30 mouse cellular contexts compared by ENCODE assay signal in the genomic region with DNA sequence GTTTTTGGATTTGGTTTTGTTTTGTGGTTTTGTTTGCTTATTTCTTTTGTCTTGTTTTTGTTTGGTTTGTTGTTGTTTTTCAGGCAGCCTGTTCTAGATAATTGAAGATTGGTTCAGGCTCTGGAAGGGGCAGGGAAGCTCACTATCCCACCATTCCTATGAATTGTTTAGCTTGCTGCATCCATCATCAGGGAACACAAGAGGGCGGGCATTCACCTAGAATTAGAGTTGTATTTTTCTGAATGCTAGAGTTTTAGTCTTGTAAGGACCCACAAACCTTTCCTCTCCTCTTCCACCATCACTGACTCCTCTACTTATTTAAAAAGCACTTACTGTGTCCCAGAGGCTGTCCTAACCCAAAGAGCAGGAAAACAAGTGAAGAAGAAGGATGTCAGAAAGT. TPM values are rescaled to one million over a fixed set of nuclear protein-coding genes. Genes with fewer than 3 reads are reported as not detected.
DNase-seq lines count a peak whose midpoint lies in the region; ATAC-seq and TF ChIP-seq lines count a peak whose summit lies in the region.
"Had no signal": no experiment of that assay in that cellular context is flagged by ENCODE, and none has a peak within 500 bp of the region (broad histone marks: within the 10 kb centered on the region; RNA-seq: fewer than 3 reads in every experiment).

No protein-coding gene starts in this region.

- no peak overlapping the region for H3K4me2 ChIP-seq in forebrain, embryonic 14.5 days (ENCODE audit: low read length)
- no peak overlapping the region for H3K4me2 ChIP-seq in forebrain, embryonic 16.5 days (ENCODE audit: low read length)
- no peak overlapping the region for H3K4me2 ChIP-seq in kidney, postnatal 0 days (ENCODE audit: low read length)
- no peak overlapping the region for H3K4me2 ChIP-seq in CH12.LX (ENCODE audit: insufficient read depth, low read depth, poor library complexity, severe bottlenecking)
- H3K4me2 ChIP-seq: embryonic facial prominence, embryonic 15.5 days; midbrain, embryonic 15.5 days; stomach, embryonic 15.5 days had no signal

- H3K27ac ChIP-seq in forebrain, embryonic 14.5 days (ENCODE audit: low read depth, low read length) = no peak overlapping the region
- H3K27ac ChIP-seq in forebrain, embryonic 16.5 days (ENCODE audit: low read length) = no peak overlapping the region
- H3K27ac ChIP-seq in kidney, postnatal 0 days = no peak overlapping the region
- no peak overlapping the region for H3K27ac ChIP-seq in CH12.LX (ENCODE audit: insufficient read depth, low read depth)
- H3K27ac ChIP-seq: embryonic facial prominence, embryonic 15.5 days; hindbrain, embryonic 10.5 days; midbrain, embryonic 15.5 days; stomach, embryonic 15.5 days had no signal

- H3K9ac ChIP-seq in forebrain, embryonic 14.5 days (ENCODE audit: low read length) = no peak overlapping the region
- H3K9ac ChIP-seq in forebrain, embryonic 16.5 days (replicated peaks; ENCODE audit: low read depth, low read length) = no peak overlapping the region
- no peak overlapping the region for H3K9ac ChIP-seq in kidney, postnatal 0 days (ENCODE audit: low read depth, low read length)
- H3K9ac ChIP-seq in CH12.LX (ENCODE audit: insufficient read depth, low read depth) = no peak overlapping the region
- H3K9ac ChIP-seq: embryonic facial prominence, embryonic 15.5 days; midbrain, embryonic 15.5 days; stomach, embryonic 15.5 days had no signal

- no peak for ATAC-seq in forebrain, embryonic 14.5 days
- ATAC-seq in forebrain, embryonic 16.5 days = no peak
- no peak for ATAC-seq in kidney, postnatal 0 days (replicated peaks; ENCODE audit: low FRiP score, low read depth)
- ATAC-seq: midbrain, embryonic 15.5 days had no signal

- TF ChIP-seq RAD21 in CH12.LX (IDR thresholded peaks at IDR 0.05; ENCODE audit: low read depth, low read length) = peak; percentile 42

- no peaks in the 10 kb centered on the region for H3K79me2 ChIP-seq in CH12.LX (replicated peaks; ENCODE audit: control insufficient read depth, extremely low read depth, insufficient read depth, poor library complexity, severe bottlenecking)

- 53% methylated on average over 1 of the region's 1 CpGs for WGBS in forebrain, embryonic 14.5 days
- WGBS in forebrain, embryonic 16.5 days = 61% methylated on average over 1 of the region's 1 CpGs
- WGBS in kidney, postnatal 0 days = 50% methylated on average over 1 of the region's 1 CpGs

- no peaks in the 10 kb centered on the region for H3K9me3 ChIP-seq in forebrain, embryonic 14.5 days (replicated peaks; ENCODE audit: control insufficient read depth, low read length)
- H3K9me3 ChIP-seq in forebrain, embryonic 16.5 days (ENCODE audit: control insufficient read depth, low read length) = no peaks in the 10 kb centered on the region
- H3K9me3 ChIP-seq in kidney, postnatal 0 days (replicated peaks; ENCODE audit: low read length) = no peaks in the 10 kb centered on the region
- H3K9me3 ChIP-seq in CH12.LX (replicated peaks; ENCODE audit: low read length) = no peaks in the 10 kb centered on the region
- H3K9me3 ChIP-seq: embryonic facial prominence, embryonic 15.5 days; hindbrain, embryonic 10.5 days; midbrain, embryonic 15.5 days; stomach, embryonic 15.5 days had no signal

- DNase-seq in forebrain, embryonic 14.5 days (ENCODE audit: low spot score) = peak; percentile 4
- peak; percentile 1 for DNase-seq in kidney, postnatal 0 days (ENCODE audit: low spot score)
- no peak for DNase-seq in kidney, postnatal 14 days
- DNase-seq in CH12.LX (ENCODE audit: extremely low read depth) (no peak), ZHBTc4 (ENCODE audit: low read depth, low spot score) (peak; percentile 18)
- DNase-seq in right cerebral cortex, postnatal 25 days = no peak
- DNase-seq in layer of hippocampus, adult 11-12 months (ENCODE audit: low spot score) = no peak
- DNase-seq: adrenal gland, postnatal 36 days; cerebellum, adult 11 months; kidney, adult 18-20 months; kidney, postnatal 10 days; lung, postnatal 4 days; right cerebral cortex, adult 18-20 months; thymus, adult 18-20 months; thymus, postnatal 36 days had no signal

- TF ChIP-seq POLR2A in CH12.LX (IDR thresholded peaks at IDR 0.05; ENCODE audit: low read depth, low read length) = no peak

- TF ChIP-seq CTCF in kidney, postnatal 0 days (IDR thresholded peaks at IDR 0.05; ENCODE audit: low read depth) = peak; percentile 38; the same call in 1 of the 2 replicates
- TF ChIP-seq CTCF in CH12.LX (conservative IDR thresholded peaks at IDR 0.05 in 1 of 2, IDR thresholded peaks at IDR 0.05 in 1 of 2; ENCODE audit: low read depth in 2 of 2, low read length in 2 of 2) = peak in 1 of 2 experiments; percentile 41; a peak in 2 of 4 replicates

- dilution Hi-C loops in CH12.LX (cut with MboI; ENCODE audit: extremely low pct_ligation_motif_present, extremely low pct_unique_long_range_greater_than_20kb, low sequenced_read_pairs) = no loop called here

- H3K36me3 ChIP-seq in forebrain, embryonic 14.5 days (ENCODE audit: control insufficient read depth, insufficient read depth, low read length) = no peaks in the 10 kb centered on the region
- H3K36me3 ChIP-seq in forebrain, embryonic 16.5 days (ENCODE audit: control insufficient read depth, insufficient read depth) = no peaks in the 10 kb centered on the region
- H3K36me3 ChIP-seq in kidney, postnatal 0 days (ENCODE audit: insufficient read depth, low read length) = no peaks in the 10 kb centered on the region
- H3K36me3 ChIP-seq in CH12.LX (replicated peaks in 1 of 2; ENCODE audit: control insufficient read depth in 1 of 2, insufficient read depth in 1 of 2, low read length in 1 of 2) = no peaks in the 10 kb centered on the region
- H3K36me3 ChIP-seq: embryonic facial prominence, embryonic 15.5 days; hindbrain, embryonic 10.5 days; midbrain, embryonic 15.5 days; stomach, embryonic 15.5 days had no signal

- H3K4me1 ChIP-seq in forebrain, embryonic 14.5 days (ENCODE audit: control insufficient read depth, insufficient read depth, low read length) = no peaks in the 10 kb centered on the region
- no peaks in the 10 kb centered on the region for H3K4me1 ChIP-seq in forebrain, embryonic 16.5 days (replicated peaks; ENCODE audit: control insufficient read depth, insufficient read depth, low read length)
- H3K4me1 ChIP-seq in kidney, postnatal 0 days (replicated peaks; ENCODE audit: insufficient read depth, low read length) = no peaks in the 10 kb centered on the region
- H3K4me1 ChIP-seq in CH12.LX (ENCODE audit: control insufficient read depth in 1 of 2, insufficient read depth in 2 of 2) = no peaks in the 10 kb centered on the region
- H3K4me1 ChIP-seq: embryonic facial prominence, embryonic 15.5 days; hindbrain, embryonic 10.5 days; midbrain, embryonic 15.5 days; stomach, embryonic 15.5 days had no signal

- no peak for TF ChIP-seq EP300 in CH12.LX (IDR thresholded peaks at IDR 0.05; ENCODE audit: low read length)

- H3K4me3 ChIP-seq in forebrain, embryonic 14.5 days (ENCODE audit: low read depth, low read length) = no peak overlapping the region
- H3K4me3 ChIP-seq in forebrain, embryonic 16.5 days (replicated peaks; ENCODE audit: low read length) = no peak overlapping the region
- no peak overlapping the region for H3K4me3 ChIP-seq in kidney, postnatal 0 days (replicated peaks; ENCODE audit: low read depth, low read length)
- H3K4me3 ChIP-seq in CH12.LX (replicated peaks in 1 of 3; ENCODE audit: low read depth in 2 of 3, low read length in 2 of 3, poor library complexity in 1 of 3) = no peak overlapping the region
- H3K4me3 ChIP-seq: embryonic facial prominence, embryonic 15.5 days; hindbrain, embryonic 10.5 days; midbrain, embryonic 15.5 days; stomach, embryonic 15.5 days had no signal

- in situ Hi-C loops in CH12.LX (cut with MboI; ENCODE audit: low pct_ligation_motif_present, low pct_unique_long_range_greater_than_20kb, low sequenced_read_pairs) = no loop called here

- no peaks in the 10 kb centered on the region for H3K27me3 ChIP-seq in forebrain, embryonic 14.5 days (replicated peaks; ENCODE audit: control insufficient read depth, insufficient read depth, low read length)
- no peaks in the 10 kb centered on the region for H3K27me3 ChIP-seq in forebrain, embryonic 16.5 days (replicated peaks; ENCODE audit: control insufficient read depth, insufficient read depth, low read length)
- H3K27me3 ChIP-seq in kidney, postnatal 0 days (ENCODE audit: insufficient read depth, low read length) = no peaks in the 10 kb centered on the region
- H3K27me3 ChIP-seq in CH12.LX (replicated peaks) = no peaks in the 10 kb centered on the region
- H3K27me3 ChIP-seq: embryonic facial prominence, embryonic 15.5 days; midbrain, embryonic 15.5 days; stomach, embryonic 15.5 days had no signal

TF ChIP-seq in CH12.LX, 34 proteins besides CTCF, POLR2A, EP300 and RAD21:
- no peak for TF ChIP-seq MAFK (IDR thresholded peaks at IDR 0.05; ENCODE audit: insufficient replicate concordance, low read length)
- TF ChIP-seq SMC3 (IDR thresholded peaks at IDR 0.05; ENCODE audit: low read depth, low read length) = peak; percentile 32

RNA-seq across cellular contexts. Expression of gene Vmn1r215, which starts 10.0 kb away (rescaled TPM):
- not detected in 2 replicates for polyA plus RNA-seq in forebrain, embryonic 14.5 days (2014; fragmentation: Nextera tagmentation; extraction: Ambion mirVana)
- not detected in 2 replicates for polyA plus RNA-seq in forebrain, embryonic 16.5 days (2015; fragmentation: Nextera tagmentation; extraction: Ambion mirVana)
- not detected in 2 replicates for polyA plus RNA-seq in kidney, postnatal 0 days (2015; fragmentation: Nextera tagmentation; extraction: Ambion mirVana)
- not detected in 2 replicates for total RNA-seq in CH12.LX (2012; rRNA removed)
- not detected in 2 replicates for total RNA-seq in CH12.LX (2014; rRNA removed)
- not detected in 2 replicates for polyA plus RNA-seq in CH12.LX (2012; ENCODE audit: insufficient read length, low read depth)
- total RNA-seq: adrenal gland, postnatal 36 days; gastrocnemius, postnatal 4 days; layer of hippocampus, adult 8-10 months; left cerebral cortex, adult 8-10 months; liver, adult 2 months; megakaryocyte-erythroid progenitor cell, adult 5-6 weeks had no signal
- polyA plus RNA-seq: embryonic facial prominence, embryonic 15.5 days; heart, embryonic 16.5 days; hindbrain, embryonic 10.5 days; limb, embryonic 11.5 days; liver, adult 2 months; liver, embryonic 16.5 days; lung, embryonic 16.5 days; midbrain, embryonic 15.5 days; neural tube, embryonic 14.5 days; stomach, embryonic 15.5 days had no signal

RNA-seq across cellular contexts. Expression of gene Vmn1r214, which starts 27.6 kb away (rescaled TPM):
- polyA plus RNA-seq in forebrain, embryonic 14.5 days (2014; fragmentation: Nextera tagmentation; extraction: Ambion mirVana) = not detected in 2 replicates
- polyA plus RNA-seq in forebrain, embryonic 16.5 days (2015; fragmentation: Nextera tagmentation; extraction: Ambion mirVana) = not detected in 2 replicates
- not detected in 2 replicates for polyA plus RNA-seq in kidney, postnatal 0 days (2015; fragmentation: Nextera tagmentation; extraction: Ambion mirVana)
- not detected in 2 replicates for total RNA-seq in CH12.LX (2012; rRNA removed)
- not detected in 2 replicates for total RNA-seq in CH12.LX (2014; rRNA removed)
- not detected in 2 replicates for polyA plus RNA-seq in CH12.LX (2012; ENCODE audit: insufficient read length, low read depth)
- total RNA-seq: adrenal gland, postnatal 36 days; gastrocnemius, postnatal 4 days; layer of hippocampus, adult 8-10 months; left cerebral cortex, adult 8-10 months; liver, adult 2 months; megakaryocyte-erythroid progenitor cell, adult 5-6 weeks had no signal
- polyA plus RNA-seq: embryonic facial prominence, embryonic 15.5 days; heart, embryonic 16.5 days; hindbrain, embryonic 10.5 days; limb, embryonic 11.5 days; liver, adult 2 months; liver, embryonic 16.5 days; lung, embryonic 16.5 days; midbrain, embryonic 15.5 days; neural tube, embryonic 14.5 days; stomach, embryonic 15.5 days had no signal

RNA-seq across cellular contexts. Expression of gene Vmn1r213, which starts 50.3 kb away (rescaled TPM):
- polyA plus RNA-seq in forebrain, embryonic 14.5 days (2014; fragmentation: Nextera tagmentation; extraction: Ambion mirVana) = not detected in 2 replicates
- polyA plus RNA-seq in forebrain, embryonic 16.5 days (2015; fragmentation: Nextera tagmentation; extraction: Ambion mirVana) = not detected in 2 replicates
- polyA plus RNA-seq in kidney, postnatal 0 days (2015; fragmentation: Nextera tagmentation; extraction: Ambion mirVana) = not detected in 2 replicates
- total RNA-seq in CH12.LX (2012; rRNA removed) = not detected in 2 replicates
- not detected in 2 replicates for total RNA-seq in CH12.LX (2014; rRNA removed)
- not detected in 2 replicates for polyA plus RNA-seq in CH12.LX (2012; ENCODE audit: insufficient read length, low read depth)
- total RNA-seq: adrenal gland, postnatal 36 days; gastrocnemius, postnatal 4 days; layer of hippocampus, adult 8-10 months; left cerebral cortex, adult 8-10 months; liver, adult 2 months; megakaryocyte-erythroid progenitor cell, adult 5-6 weeks had no signal
- polyA plus RNA-seq: embryonic facial prominence, embryonic 15.5 days; heart, embryonic 16.5 days; hindbrain, embryonic 10.5 days; limb, embryonic 11.5 days; liver, adult 2 months; liver, embryonic 16.5 days; lung, embryonic 16.5 days; midbrain, embryonic 15.5 days; neural tube, embryonic 14.5 days; stomach, embryonic 15.5 days had no signal

Comparison
In these comparisons a context has a peak if more than half of its experiments do, and no peak if none do; other contexts are left out.
1. DNase-seq: peak in forebrain, embryonic 14.5 days (single experiment), kidney, postnatal 0 days (single experiment) and ZHBTc4 (single experiment); none in kidney, postnatal 14 days (single experiment), CH12.LX (single experiment), right cerebral cortex, postnatal 25 days (single experiment) and layer of hippocampus, adult 11-12 months (single experiment).